Mouse (Mus musculus): Measurements from ENCODE around the gene Atp5mpl.

DNA sequence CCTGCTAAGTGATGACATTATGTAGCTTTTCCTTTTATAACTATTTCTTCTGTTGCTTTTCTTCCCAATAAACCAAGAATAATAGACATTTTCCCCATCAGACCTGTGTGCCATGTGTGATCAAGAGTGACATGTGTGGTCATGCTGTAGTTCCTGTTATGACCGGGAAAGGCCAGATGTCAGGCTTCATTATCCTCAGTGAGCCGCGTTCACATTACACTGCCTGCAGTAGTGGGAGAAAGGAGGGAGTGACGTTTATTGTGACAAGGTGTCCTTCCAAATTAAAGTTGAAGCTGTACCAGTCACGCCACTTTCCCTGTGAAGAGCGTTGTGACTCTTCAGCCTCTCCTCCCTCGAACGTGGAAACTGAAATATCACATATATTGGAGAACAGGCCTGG lies 15.1 kb upstream of the Atp5mpl start:
- TF ChIP-seq POLR2A (IDR thresholded peaks at IDR 0.05; ENCODE audit: low read depth, low read length), result no peak
- TF ChIP-seq CTCF (conservative IDR thresholded peaks at IDR 0.05; ENCODE audit: insufficient read depth, insufficient read length, low read depth, low read length), result no peak
